Mouse (Mus musculus): ENCODE results near the gene Itih5.

The Itih5 gene

GRCm38 (mm10) chr2:10168016-10168415 is 14.6 kb downstream of the Itih5 start:
- DNase-seq (ENCODE audit: low read depth, low spot score), result no peak

- no peak for DNase-seq (ENCODE audit: low read depth, low spot score)
These were observed 16.6 kb downstream of the Itih5 start for GRCm38 (mm10) chr2:10169991-10170390.

GRCm38 (mm10) chr2:10193553-10193952 is 40.2 kb downstream of the Itih5 start:
- no peak for DNase-seq (ENCODE audit: low read depth, low spot score)

- peak; percentile 54 for DNase-seq (ENCODE audit: low read depth, low spot score)
These were observed 41.8 kb downstream of the Itih5 start for GRCm38 (mm10) chr2:10195162-10195561.

- DNase-seq (ENCODE audit: low read depth, low spot score), result no peak
These were observed 46.0 kb downstream of the Itih5 start for GRCm38 (mm10) chr2:10199326-10199725.

- DNase-seq (ENCODE audit: low read depth, low spot score), result no peak
These were observed 47.4 kb downstream of the Itih5 start for GRCm38 (mm10) chr2:10200736-10201285.

- DNase-seq (ENCODE audit: low read depth, low spot score), result no peak
These were observed 50.9 kb downstream of the Itih5 start for GRCm38 (mm10) chr2:10204301-10204700.

GRCm38 (mm10) chr2:10213468-10213867 is 60.1 kb downstream of the Itih5 start:
- DNase-seq (ENCODE audit: low read depth, low spot score), result no peak

DNA sequence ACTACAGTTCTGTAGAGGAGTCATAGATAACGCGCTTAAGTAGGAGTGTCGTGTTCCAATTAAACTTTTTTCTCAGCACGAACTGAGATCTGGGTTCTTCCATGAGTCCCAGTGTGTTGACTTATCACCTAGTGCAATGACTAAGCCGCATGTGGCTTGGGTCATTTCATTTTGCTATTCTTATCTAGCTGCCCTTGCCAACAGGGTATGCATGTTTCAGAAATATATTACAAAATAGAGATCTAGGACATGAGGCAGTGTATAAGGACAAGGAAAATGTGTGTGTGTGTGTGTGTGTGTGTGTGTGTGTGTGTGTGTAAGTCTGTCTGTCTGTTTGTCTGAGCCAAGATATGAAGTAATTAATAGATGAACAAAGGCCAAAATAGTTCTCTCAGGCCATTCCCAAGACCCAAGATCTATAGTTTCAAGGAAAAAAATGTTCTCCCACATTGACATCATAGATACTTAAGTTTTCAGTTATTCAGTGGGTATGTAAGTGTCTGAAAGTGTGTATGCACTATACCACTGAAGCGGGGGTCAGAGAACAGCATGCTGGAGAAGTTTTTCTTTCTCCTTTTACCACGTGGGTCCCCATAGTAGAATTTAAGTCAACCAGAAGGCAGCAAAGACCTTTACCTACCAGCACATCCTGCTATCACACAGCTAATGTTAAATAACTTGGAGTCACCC is 62.6 kb downstream of the Itih5 start:
- no peak for DNase-seq (ENCODE audit: low read depth, low spot score)

DNA sequence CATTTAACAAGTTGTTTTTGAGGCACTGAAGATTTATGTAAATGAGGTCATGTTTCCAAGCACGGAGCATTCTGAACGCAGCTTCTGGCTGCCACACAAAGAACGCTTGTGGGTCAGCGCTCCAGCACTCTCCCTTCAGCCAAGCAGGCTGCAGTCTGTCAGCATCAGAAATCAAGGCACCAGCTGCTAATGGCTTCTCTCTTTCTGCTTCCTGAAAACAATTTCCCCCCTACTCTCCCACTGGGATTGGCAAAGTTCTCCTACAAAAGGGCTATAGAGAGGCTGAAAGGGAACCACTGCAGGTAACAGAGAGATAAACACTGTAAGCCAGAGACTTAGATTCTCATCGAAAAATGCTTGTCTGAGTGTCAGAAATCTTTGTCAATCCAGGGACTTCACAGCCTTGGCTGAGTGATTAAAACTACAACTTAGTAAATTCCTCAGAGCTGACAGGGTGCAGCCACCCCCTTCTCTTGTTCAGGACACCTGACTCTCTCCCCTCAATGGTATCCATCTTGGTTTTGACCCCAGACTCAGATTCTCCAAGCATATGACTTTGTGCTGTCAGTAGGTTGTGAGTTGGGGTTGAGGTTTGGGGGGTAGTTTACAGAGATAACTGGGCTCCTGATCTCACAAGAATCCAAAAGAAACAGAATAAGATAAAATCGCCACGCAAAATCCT is 63.3 kb downstream of the Itih5 start:
- DNase-seq (ENCODE audit: low read depth, low spot score), result no peak

DNA sequence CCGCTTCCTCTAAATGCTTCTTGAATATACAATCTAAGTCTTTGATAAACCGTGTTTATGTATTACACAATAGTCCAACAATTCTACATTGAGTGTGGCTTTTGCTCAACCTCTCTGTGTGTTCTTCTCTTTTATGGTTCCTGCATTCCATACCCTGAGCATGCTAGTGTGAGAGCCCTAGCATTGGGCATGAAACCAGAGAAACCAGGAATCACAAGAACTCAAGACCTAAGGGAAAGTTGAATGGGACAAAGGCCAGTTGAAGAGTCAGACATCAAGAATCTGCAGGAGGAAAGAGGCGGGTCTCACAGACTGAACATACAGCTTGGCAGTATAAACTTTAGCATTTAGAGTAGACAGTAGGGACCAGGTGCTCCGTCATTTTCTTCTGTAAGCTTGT is 68.5 kb downstream of the Itih5 start:
- DNase-seq (ENCODE audit: low read depth, low spot score), result no peak

- no peak for DNase-seq (ENCODE audit: low read depth, low spot score)
These were observed 73.5 kb downstream of the Itih5 start for GRCm38 (mm10) chr2:10226907-10227306.

DNA sequence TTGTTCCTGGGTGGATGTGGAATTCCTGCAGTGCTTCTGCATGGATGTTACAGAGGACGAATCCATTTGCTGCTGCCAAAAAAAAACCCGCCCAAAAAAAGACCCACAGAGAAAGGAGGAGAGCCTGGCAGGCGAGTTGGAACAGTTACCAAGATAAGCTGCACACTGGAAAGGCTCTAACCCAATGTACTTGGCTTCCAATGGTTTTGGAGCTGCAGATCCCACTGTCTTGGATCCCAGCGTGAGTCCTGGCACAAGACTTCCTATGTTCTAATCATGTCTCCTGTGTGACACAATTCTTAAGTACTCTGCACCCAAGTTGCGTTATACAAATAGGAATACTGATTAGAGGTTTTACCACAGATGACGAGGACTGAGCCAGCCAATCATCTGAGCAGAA is 78.6 kb downstream of the Itih5 start:
- DNase-seq (ENCODE audit: low read depth, low spot score), result no peak

GRCm38 (mm10) chr2:10236554-10236953 is 83.2 kb downstream of the Itih5 start:
- peak; percentile 15 for DNase-seq (ENCODE audit: low read depth, low spot score)

DNA sequence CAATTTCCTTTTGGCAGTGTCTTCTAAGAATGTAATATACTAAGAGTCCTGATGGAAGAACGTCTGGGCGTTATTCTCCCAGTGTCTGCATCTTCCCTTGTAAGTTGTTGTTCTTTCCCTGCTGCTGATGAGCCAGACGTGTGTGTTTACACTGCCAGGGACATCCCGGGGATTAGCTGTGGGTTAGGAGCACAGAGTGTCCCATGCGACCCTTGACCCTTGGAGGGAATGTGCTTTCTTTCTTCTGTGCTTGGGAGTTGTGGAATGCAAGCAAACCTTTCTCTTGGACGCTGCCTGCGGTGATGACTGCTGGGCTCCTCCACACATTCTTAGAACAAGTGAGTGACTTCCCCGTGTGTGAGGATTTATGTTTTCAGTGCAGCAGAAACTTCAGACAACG is 89.6 kb downstream of the Itih5 start:
- no peak for DNase-seq (ENCODE audit: low read depth, low spot score)

GRCm38 (mm10) chr2:10250441-10250840 is 97.1 kb downstream of the Itih5 start:
- DNase-seq (ENCODE audit: low read depth, low spot score), result no peak

DNA sequence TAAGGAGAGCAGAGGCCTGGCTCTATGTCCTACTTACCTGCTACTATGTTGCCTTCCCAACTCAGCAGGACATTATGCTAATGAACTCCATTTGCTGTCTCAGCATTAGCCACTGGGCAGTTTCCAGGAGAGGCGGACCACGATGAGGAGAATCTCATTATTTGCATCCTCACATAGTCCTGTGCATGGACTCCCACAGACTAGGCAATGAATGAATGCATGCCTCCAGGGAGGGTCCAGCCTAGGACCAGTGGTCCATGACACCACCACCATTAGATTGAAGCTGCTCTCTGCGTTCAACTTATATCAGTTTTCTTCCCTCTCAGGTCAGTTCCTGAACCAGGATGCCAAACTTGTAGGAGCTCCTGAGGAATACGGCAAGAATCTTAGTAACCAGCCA is 97.6 kb downstream of the Itih5 start:
- no peak for DNase-seq (ENCODE audit: low read depth, low spot score)

DNA sequence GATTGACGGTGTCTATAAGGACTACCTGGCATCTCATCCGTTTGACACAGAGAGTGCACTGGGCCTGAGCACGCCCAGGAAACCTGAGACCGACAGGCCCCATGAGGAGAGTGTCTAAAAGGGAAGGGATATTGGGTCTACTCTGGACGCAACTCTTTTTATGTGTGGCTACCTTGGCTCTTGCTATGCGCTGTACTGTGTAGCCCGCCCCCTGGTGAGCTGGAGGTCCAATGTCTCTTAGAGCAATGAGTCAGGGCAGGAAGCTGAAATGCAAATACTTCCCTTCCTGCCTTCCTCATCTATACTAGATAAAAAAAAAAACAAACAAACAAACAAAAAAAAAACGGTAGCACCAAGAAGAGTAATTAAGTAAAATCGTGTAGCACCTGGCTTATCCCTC is 98.1 kb downstream of the Itih5 start:
- peak; percentile 61 for DNase-seq (ENCODE audit: low read depth, low spot score)

DNA sequence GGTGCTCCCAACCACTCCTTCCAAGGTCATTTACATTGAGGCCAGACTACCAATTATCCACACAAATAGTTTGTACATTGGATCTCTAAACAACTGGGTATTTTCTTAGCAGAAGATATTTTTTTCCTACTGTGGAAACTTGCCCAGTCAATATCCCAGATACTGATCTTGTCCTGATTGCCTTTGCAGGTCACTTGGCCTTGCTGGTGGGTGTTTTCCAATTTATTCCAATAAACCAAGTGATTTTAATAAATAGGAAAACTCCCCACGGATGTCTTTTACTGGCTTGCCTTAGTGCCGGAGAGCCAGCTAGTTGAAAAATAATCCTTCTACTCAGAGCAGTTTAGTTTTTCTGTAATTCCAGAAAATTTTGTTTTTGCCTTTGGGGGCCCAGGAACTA is 98.6 kb downstream of the Itih5 start:
- no peak for DNase-seq (ENCODE audit: low read depth, low spot score)

- no peak for DNase-seq (ENCODE audit: low read depth, low spot score)
These were observed 100.0 kb downstream of the Itih5 start for GRCm38 (mm10) chr2:10253351-10253750.

DNA sequence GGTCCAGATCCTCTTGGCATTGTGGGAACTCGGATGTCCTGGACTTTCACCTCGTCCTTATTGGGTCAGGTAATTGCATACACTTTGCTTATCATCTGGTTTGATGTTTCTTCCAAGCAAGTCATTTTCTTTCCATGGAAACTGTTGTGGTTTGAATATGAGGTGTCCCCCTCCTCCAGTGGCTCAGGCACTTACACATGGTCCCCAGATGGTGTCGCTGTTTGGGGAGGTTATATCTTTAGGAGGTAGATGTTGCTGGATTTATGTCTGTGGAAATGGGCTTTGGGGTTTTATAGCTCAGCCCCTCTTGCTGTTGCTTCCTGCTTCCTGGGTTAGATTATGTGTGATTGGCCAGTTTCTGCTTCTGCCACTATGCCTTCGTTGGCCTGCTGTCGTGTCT is 103.6 kb downstream of the Itih5 start:
- DNase-seq (ENCODE audit: low read depth, low spot score), result peak; percentile 38

DNA sequence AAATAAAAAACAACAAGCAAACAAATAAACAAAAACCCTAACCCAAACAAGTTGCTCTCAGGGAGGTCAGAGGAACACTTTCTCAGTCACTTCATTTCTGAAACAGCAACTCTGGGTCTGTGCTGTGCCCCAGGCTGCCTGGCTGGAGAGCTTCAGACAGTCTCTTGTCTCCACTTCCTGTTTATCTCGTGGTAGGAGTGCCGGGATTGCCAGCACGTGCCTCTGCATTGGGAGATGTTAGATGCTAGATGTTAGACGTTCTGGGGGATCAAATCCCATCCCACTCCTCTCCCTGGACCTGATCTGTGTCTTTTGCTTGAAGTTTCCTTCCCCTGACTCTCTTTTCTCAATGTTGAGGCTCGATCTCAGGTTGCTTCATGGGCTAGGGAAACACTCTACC is 104.9 kb downstream of the Itih5 start:
- no peak for DNase-seq (ENCODE audit: low read depth, low spot score)

DNA sequence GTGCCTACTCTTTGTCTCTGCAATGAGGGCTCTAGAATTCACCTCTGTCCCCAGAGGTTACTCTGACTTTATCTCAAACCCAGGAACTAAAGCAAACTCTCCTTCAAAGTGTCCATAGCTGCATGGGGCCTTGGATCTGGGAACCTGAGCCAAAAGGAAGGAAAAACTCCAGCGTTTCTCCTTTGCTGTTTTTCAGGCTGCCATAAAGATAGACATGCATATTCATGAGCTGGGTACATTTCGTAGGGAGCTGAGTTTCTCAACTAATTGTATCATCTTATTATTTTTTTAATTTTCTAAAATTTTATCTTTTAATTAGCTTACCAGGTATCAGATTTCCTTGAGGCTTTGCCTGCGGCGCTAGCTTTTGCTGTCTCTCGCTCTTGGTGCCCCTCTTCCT is 106.7 kb downstream of the Itih5 start:
- DNase-seq (ENCODE audit: low read depth, low spot score), result no peak
